Mouse (Mus musculus) thymus, adult 18-20 months (tissue): ENCODE data around the gene Klhl35.
A peak's percentile ranks its signal among the peaks of the same experiment; 100 is the strongest.

ENCODE experiments used
- DNase-seq, 2 experiments: peaks; one replicate each; pipeline ENCODE4 v3.0.0; 2022; ENCODE audit warnings: mixed read lengths in 2 of 2

The Klhl35 gene

GRCm38 (mm10) chr7:99454044-99454443, 11.8 kb upstream of the Klhl35 start:
- DNase-seq, result no peak

- no peak for DNase-seq
Observed at GRCm38 (mm10) chr7:99458849-99459248, 7.0 kb upstream of the Klhl35 start.

GRCm38 (mm10) chr7:99459888-99460652, 5.7 kb upstream of the Klhl35 start:
- no peak for DNase-seq

- DNase-seq, result no peak
Observed at GRCm38 (mm10) chr7:99463120-99463519, 2.7 kb upstream of the Klhl35 start.

GRCm38 (mm10) chr7:99467916-99468282, 2.1 kb downstream of the Klhl35 start:
- no peak for DNase-seq

- peak; percentile 69 for DNase-seq
Observed at GRCm38 (mm10) chr7:99468283-99469132, 2.7 kb downstream of the Klhl35 start.

GRCm38 (mm10) chr7:99469680-99470405, 4.0 kb downstream of the Klhl35 start:
- no peak for DNase-seq

GRCm38 (mm10) chr7:99471578-99471977, 5.8 kb downstream of the Klhl35 start:
- DNase-seq, result no peak

- no peak for DNase-seq
Observed at GRCm38 (mm10) chr7:99473638-99474407, 8.0 kb downstream of the Klhl35 start.

GRCm38 (mm10) chr7:99474836-99475561, 9.2 kb downstream of the Klhl35 start:
- no peak for DNase-seq

- no peak for DNase-seq
Observed at GRCm38 (mm10) chr7:99475562-99475911, 9.7 kb downstream of the Klhl35 start.

GRCm38 (mm10) chr7:99476558-99477114, 10.8 kb downstream of the Klhl35 start:
- DNase-seq, result no peak

- no peak for DNase-seq
Observed at GRCm38 (mm10) chr7:99477235-99477634, 11.4 kb downstream of the Klhl35 start.

GRCm38 (mm10) chr7:99482637-99483036, 16.8 kb downstream of the Klhl35 start:
- no peak for DNase-seq

GRCm38 (mm10) chr7:99483271-99483923, 17.6 kb downstream of the Klhl35 start, which contains the start of gene Rps3:
Gene Rps3 (minus strand): TSS chr7:99483738.
- peak; percentile 90 to 94 for DNase-seq

GRCm38 (mm10) chr7:99483924-99484319, 18.1 kb downstream of the Klhl35 start:
- DNase-seq, result no peak

GRCm38 (mm10) chr7:99484679-99485078, 18.9 kb downstream of the Klhl35 start:
- DNase-seq, result no peak

GRCm38 (mm10) chr7:99489708-99490107, 23.9 kb downstream of the Klhl35 start:
- no peak for DNase-seq

- no peak for DNase-seq
Observed at GRCm38 (mm10) chr7:99499128-99499527, 33.3 kb downstream of the Klhl35 start.

- DNase-seq, result peak; percentile 40 to 43
Observed at GRCm38 (mm10) chr7:99500201-99500600, 34.4 kb downstream of the Klhl35 start.

- DNase-seq, result no peak
Observed at GRCm38 (mm10) chr7:99500655-99501054, 34.9 kb downstream of the Klhl35 start.
